Mouse (Mus musculus) heart, adult 2 months (tissue): ENCODE measurements around the gene Syngr3.

Source experiments
- CTCF ChIP-seq: fragments of 200-600 bp; IDR thresholded peaks from 2 replicates; pipeline ENCODE4 v1.8.1; 2022; ENCODE audit warnings: antibody characterized with exemption, mild to moderate bottlenecking, moderate library complexity
- POLR2A ChIP-seq: fragments of 200-500 bp; IDR thresholded peaks from 2 replicates; pipeline ENCODE4 v1.6.1; 2011; ENCODE audit warnings: mild to moderate bottlenecking, low read depth, low read length, control low read depth; ENCODE audit not compliant: insufficient read depth

GRCm38 (mm10) chr17:24674277-24674676, 15.5 kb downstream of the Syngr3 start:
- TF ChIP-seq CTCF (no peak), POLR2A (no peak)
